Mouse (Mus musculus) liver, embryonic 14.5 days (tissue): ENCODE measurements around the gene Kcnip2. TPM values are rescaled to one million over a fixed set of nuclear protein-coding genes. Genes with fewer than 3 reads are reported as not detected.

Experiments
- ATAC-seq: fragments of 200-750 bp; cut with Nextera tagmentation; 2 replicates; pipeline ENCODE4 v1.8.0; 2017; ENCODE audit warnings: moderate number of reproducible peaks, mild to moderate bottlenecking, moderate library complexity; ENCODE audit not compliant: insufficient read depth
- DNase-seq, 3 experiments: peaks; one replicate each; pipeline ENCODE4 v3.0.0-alpha.2; 2012 to 2013; ENCODE audit warnings: low read depth in 3 of 3, low spot score in 3 of 3
- H3K27ac ChIP-seq: fragments of 300-500 bp; sonication (generic); 2 replicates; pipeline ENCODE4 v1.5.1; 2014; ENCODE audit warnings: moderate library complexity, mild to moderate bottlenecking, control low read depth, inconsistent platforms
- H3K27me3 ChIP-seq: fragments of 300-500 bp; sonication (generic); 2 replicates; pipeline ENCODE4 v1.6.1; 2014; ENCODE audit warnings: mild to moderate bottlenecking, low read length, moderate library complexity; ENCODE audit not compliant: control insufficient read depth, insufficient read depth
- H3K36me3 ChIP-seq: fragments of 300-500 bp; sonication (generic); replicated peaks from 2 replicates; pipeline ENCODE4 v1.6.1; 2014; ENCODE audit warnings: low read depth; ENCODE audit not compliant: control insufficient read depth, insufficient read depth
- H3K4me1 ChIP-seq, 2 experiments: fragments of 200-500 bp in 1 of 2; fragments of 300-500 bp in 1 of 2; sonication (generic) in 1 of 2; replicated peaks; 2 replicates each; pipeline ENCODE4 v1.6.1; 2012 to 2014; ENCODE audit warnings: antibody characterized with exemption in 1 of 2, inconsistent platforms in 1 of 2, low read length in 1 of 2; ENCODE audit not compliant: control insufficient read depth in 2 of 2, insufficient read depth in 2 of 2
- H3K4me2 ChIP-seq: fragments of 300-500 bp; sonication (generic); 2 replicates; pipeline ENCODE4 v1.6.1; 2014; ENCODE audit warnings: low read depth, mild to moderate bottlenecking, control low read depth, moderate library complexity
- H3K4me3 ChIP-seq, 2 experiments: fragments of 200-500 bp in 1 of 2; fragments of 300-500 bp in 1 of 2; sonication (generic) in 1 of 2; 2 replicates each; pipeline ENCODE4 v1.5.1; 2012 to 2014; ENCODE audit warnings: low read depth in 2 of 2, low read length in 2 of 2, mild to moderate bottlenecking in 2 of 2, control low read depth in 1 of 2, inconsistent platforms in 1 of 2, moderate library complexity in 1 of 2; ENCODE audit not compliant: insufficient read depth in 1 of 2
- H3K9ac ChIP-seq: fragments of 300-500 bp; sonication (generic); replicated peaks from 2 replicates; pipeline ENCODE4 v1.6.1; 2014; ENCODE audit warnings: mild to moderate bottlenecking, control low read depth, moderate library complexity
- H3K9me3 ChIP-seq: fragments of 300-500 bp; sonication (generic); 2 replicates; pipeline ENCODE4 v1.6.1; 2016; ENCODE audit warnings: low read length, mixed read lengths; ENCODE audit not compliant: control insufficient read depth
- CTCF ChIP-seq: IDR thresholded peaks from 2 replicates; pipeline ENCODE4 v1.5.1; 2016; ENCODE audit warnings: antibody characterized with exemption, low read depth, control low read depth
- EP300 ChIP-seq: IDR thresholded peaks from 2 replicates; pipeline ENCODE4 v1.6.1; 2016; ENCODE audit warnings: antibody characterized with exemption, low read depth
- WGBS: fragments of 180-500 bp; shearing (Covaris S2); extraction: QIAGEN DNeasy Blood & Tissue Kit; methylation state at CpG from one replicate; pipeline ENCODE4 v1.1.7; 2014; ENCODE audit not compliant: insufficient replicate concordance; 5-methylcytosine and 5-hydroxymethylcytosine counted together
- polyA plus RNA-seq, 2 experiments: library from polyadenylated mRNA; depleted of rRNA in 1 of 2; stranded (reverse) in 1 of 2; unstranded in 1 of 2; fragments of >200 nt; fragmentation: Nextera tagmentation in 1 of 2; extraction: Ambion mirVana in 1 of 2; gene quantifications; 2 replicates each; pipeline versions ENCODE4 v1.2.1 to v1.2.3; 2012 to 2014

Kcnip2 gene
- polyA plus RNA-seq, 2 experiments: 1.7 TPM

DNA sequence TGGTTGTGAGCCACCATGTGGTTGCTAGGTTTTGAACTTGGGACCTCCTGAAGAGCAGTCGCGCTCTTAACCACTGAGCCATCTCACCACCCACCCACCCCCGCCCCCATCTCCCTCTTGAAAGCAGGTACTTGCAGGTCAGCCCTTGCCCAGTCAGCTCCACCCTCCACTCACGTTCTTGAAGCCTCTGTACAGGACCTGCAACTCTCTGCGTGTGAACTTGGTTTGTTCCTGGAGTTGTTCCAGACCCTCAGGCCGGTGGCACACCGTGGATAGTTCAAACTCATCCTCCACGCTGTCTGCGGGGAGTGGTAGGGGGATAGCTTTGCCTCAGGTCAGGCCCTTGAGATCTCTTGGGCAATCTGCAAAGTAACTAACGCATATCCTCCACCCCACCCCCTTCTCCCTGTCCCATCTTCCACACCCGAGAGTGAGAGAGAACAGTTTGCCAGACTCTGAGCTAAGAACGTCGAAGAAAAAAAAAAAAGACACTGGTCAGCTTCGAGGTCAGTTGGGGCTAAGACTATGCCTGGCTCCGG is 20.4 kb downstream of the Kcnip2 start:
- DNase-seq: no peak
- Histone ChIP-seq H3K4me2 (peak overlapping the region; percentile 42), H3K36me3 (no peaks in the 10 kb centered on the region), H3K9ac (no peak overlapping the region), H3K4me3 (no peak overlapping the region), H3K9me3 (no peaks in the 10 kb centered on the region), H3K27me3 (no peaks in the 10 kb centered on the region), H3K27ac (no peak overlapping the region), H3K4me1 (peaks cover 12 to 14% of the 10 kb centered on the region in 2 experiments)
- no peak for TF ChIP-seq CTCF
- no peak for TF ChIP-seq EP300
- 33% methylated on average over 15 of the region's 15 CpGs for WGBS
- ATAC-seq: no peak

GRCm38 (mm10) chr19:45794718-45795117 is 21.1 kb downstream of the Kcnip2 start:
- H3K4me1 ChIP-seq: peaks cover 16 to 20% of the 10 kb centered on the region in 2 experiments
- H3K9me3 ChIP-seq: no peaks in the 10 kb centered on the region
- no peak overlapping the region for H3K27ac ChIP-seq
- no peak for TF ChIP-seq CTCF
- no peak for TF ChIP-seq EP300
- no peak overlapping the region for H3K4me2 ChIP-seq
- H3K4me3 ChIP-seq: no peak overlapping the region
- no peaks in the 10 kb centered on the region for H3K27me3 ChIP-seq
- no peak overlapping the region for H3K9ac ChIP-seq
- no peaks in the 10 kb centered on the region for H3K36me3 ChIP-seq
- ATAC-seq (no peak), DNase-seq (no peak)
- 65% methylated on average over 6 of the region's 6 CpGs for WGBS

DNA sequence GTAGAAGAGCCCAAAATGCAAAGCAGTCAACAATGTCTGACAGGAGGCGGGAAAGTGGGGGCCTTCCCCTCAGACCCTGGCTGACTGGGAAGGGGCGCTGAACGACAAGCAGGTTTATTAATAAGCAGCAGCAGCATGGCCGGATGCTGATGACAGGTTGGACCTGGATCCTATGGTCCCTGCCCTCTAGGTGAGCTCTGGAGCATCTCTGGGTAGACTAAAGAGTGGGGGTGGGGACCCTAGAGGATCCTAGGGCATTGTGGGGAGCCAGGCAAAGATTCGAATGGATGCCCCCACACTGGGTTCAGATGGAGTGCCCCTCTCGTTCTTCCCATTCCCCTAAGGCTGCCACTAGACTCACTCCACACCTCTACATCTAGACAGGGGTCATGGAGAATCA is 23.5 kb downstream of the Kcnip2 start:
- DNase-seq: no peak
- H3K9ac ChIP-seq: no peak overlapping the region
- ATAC-seq: no peak
- no peaks in the 10 kb centered on the region for H3K9me3 ChIP-seq
- WGBS: 76% methylated on average over 6 of the region's 6 CpGs
- no peak overlapping the region for H3K27ac ChIP-seq
- H3K4me1 ChIP-seq: peaks cover 16 to 29% of the 10 kb centered on the region in 2 experiments
- no peak for TF ChIP-seq EP300
- no peak for TF ChIP-seq CTCF
- no peaks in the 10 kb centered on the region for H3K27me3 ChIP-seq
- no peak overlapping the region for H3K4me2 ChIP-seq
- no peaks in the 10 kb centered on the region for H3K36me3 ChIP-seq
- no peak overlapping the region for H3K4me3 ChIP-seq

DNA sequence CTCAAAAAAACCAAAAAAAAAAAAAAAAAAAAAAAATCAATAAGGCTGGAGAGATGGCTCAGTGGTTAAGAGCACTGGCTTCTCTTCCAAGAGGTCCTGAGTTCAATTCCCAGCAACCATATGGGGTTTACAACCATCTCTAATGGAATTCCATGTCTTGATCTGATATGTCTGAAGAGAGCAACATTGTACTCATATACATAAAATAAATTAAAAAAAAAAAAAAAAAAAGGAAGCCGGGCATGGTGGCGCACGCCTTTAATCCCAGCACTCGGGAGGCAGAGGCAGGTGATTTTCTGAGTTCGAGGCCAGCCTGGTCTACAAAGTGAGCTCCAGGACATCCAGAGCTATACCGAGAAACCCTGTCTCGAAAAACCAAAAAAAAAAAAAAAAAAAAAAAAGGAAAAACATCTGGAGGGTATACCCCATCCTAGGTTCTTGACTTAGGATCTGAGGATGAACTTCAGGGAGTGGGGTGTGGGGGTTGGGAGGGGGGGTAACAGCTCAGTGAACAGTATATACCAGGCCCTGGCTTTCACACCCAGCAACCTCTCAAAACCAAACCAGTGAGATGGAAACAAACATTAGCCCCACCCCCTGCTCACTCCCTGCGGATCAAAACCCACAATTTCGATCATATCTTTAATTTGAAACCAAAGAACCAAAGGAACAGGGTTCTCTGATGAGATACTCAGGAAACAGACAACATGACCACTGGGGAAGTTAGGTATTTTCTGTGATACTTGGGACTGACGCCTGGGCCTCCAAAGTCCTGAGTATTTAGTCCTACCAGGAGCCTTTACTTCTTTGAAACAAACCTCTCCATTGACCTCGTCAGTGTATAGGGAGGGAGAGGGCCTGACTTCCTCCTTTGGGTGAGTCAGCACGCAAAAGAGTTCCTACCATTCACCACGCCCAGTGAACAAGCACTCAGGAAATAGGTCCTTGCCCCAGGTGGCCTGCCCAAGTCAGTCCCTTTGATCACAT is 25.7 kb downstream of the Kcnip2 start:
- no peaks in the 10 kb centered on the region for H3K9me3 ChIP-seq
- no peaks in the 10 kb centered on the region for H3K27me3 ChIP-seq
- H3K4me2 ChIP-seq: peak overlapping the region; percentile 61
- peak overlapping the region in 1 of 2 experiments; percentile 19; a peak in 1 of 4 replicates for H3K4me3 ChIP-seq
- peaks cover 10 to 24% of the 10 kb centered on the region in 2 experiments for H3K4me1 ChIP-seq
- peak; percentile 67 to 84 (median 73) for DNase-seq
- TF ChIP-seq CTCF (no peak), EP300 (peak; percentile 37; the same call in 1 of the 2 replicates)
- H3K36me3 ChIP-seq: no peaks in the 10 kb centered on the region
- ATAC-seq: peak; percentile 96
- peak overlapping the region; percentile 97 for H3K27ac ChIP-seq
- H3K9ac ChIP-seq: peak overlapping the region; percentile 28
- WGBS: 47% methylated on average over 13 of the region's 13 CpGs

- no peak for DNase-seq
- Histone ChIP-seq H3K27ac (no peak overlapping the region), H3K9me3 (no peaks in the 10 kb centered on the region), H3K27me3 (no peaks in the 10 kb centered on the region), H3K4me2 (no peak overlapping the region), H3K4me3 (no peak overlapping the region), H3K4me1 (peaks cover 10 to 24% of the 10 kb centered on the region in 2 experiments), H3K9ac (no peak overlapping the region), H3K36me3 (no peaks in the 10 kb centered on the region)
- no peak for ATAC-seq
- WGBS: 73% methylated on average over 7 of the region's 7 CpGs
- TF ChIP-seq EP300 (no peak), CTCF (no peak)
Observed at GRCm38 (mm10) chr19:45789365-45789764, 26.5 kb downstream of the Kcnip2 start.
